Mouse (Mus musculus): ENCODE measurements around the gene Rps6ka5. TPM values are rescaled to one million over a fixed set of nuclear protein-coding genes. Genes with fewer than 3 reads are reported as not detected.

Gene Rps6ka5
- polyA plus RNA-seq, 1 experiment, result 2.1 TPM

- no peak overlapping the region for H3K4me3 ChIP-seq (ENCODE audit: extremely low read depth, insufficient read depth, insufficient read length)
- no peaks in the 10 kb centered on the region for H3K4me1 ChIP-seq (ENCODE audit: control insufficient read depth, insufficient read depth, insufficient read length)
- no peak overlapping the region for H3K27ac ChIP-seq (ENCODE audit: insufficient read depth, low read length)
- H3K27me3 ChIP-seq (ENCODE audit: control insufficient read depth, insufficient read depth, low read length), result no peaks in the 10 kb centered on the region
- no peak for TF ChIP-seq POLR2A (IDR thresholded peaks at IDR 0.05; ENCODE audit: low read depth, low read length)
- no peak for TF ChIP-seq CTCF (IDR thresholded peaks at IDR 0.05; ENCODE audit: extremely low read depth, insufficient read depth, insufficient read length, insufficient replicate concordance)
- WGBS, result 85% methylated on average over 3 of the region's 3 CpGs
- H3K36me3 ChIP-seq (ENCODE audit: control insufficient read depth, insufficient read depth, low read length), result 0 out of 2 replicates have a peak, but pooled peaks cover 1% of the 10 kb centered on the region
- no peak for DNase-seq (ENCODE audit: low read depth in 1 of 2, low spot score in 2 of 2)
Measured at GRCm38 (mm10) chr12:100695252-100695651, 31.5 kb downstream of the Rps6ka5 start.

GRCm38 (mm10) chr12:100692208-100692607 is 34.6 kb downstream of the Rps6ka5 start:
- H3K27ac ChIP-seq (ENCODE audit: insufficient read depth, low read length), result no peak overlapping the region
- 0 out of 2 replicates have a peak, but pooled peaks cover 1% of the 10 kb centered on the region for H3K36me3 ChIP-seq (ENCODE audit: control insufficient read depth, insufficient read depth, low read length)
- no peaks in the 10 kb centered on the region for H3K27me3 ChIP-seq (ENCODE audit: control insufficient read depth, insufficient read depth, low read length)
- 68% methylated on average over 3 of the region's 3 CpGs for WGBS
- TF ChIP-seq CTCF (IDR thresholded peaks at IDR 0.05; ENCODE audit: extremely low read depth, insufficient read depth, insufficient read length, insufficient replicate concordance), result no peak
- no peak for TF ChIP-seq POLR2A (IDR thresholded peaks at IDR 0.05; ENCODE audit: low read depth, low read length)
- H3K4me3 ChIP-seq (ENCODE audit: extremely low read depth, insufficient read depth, insufficient read length), result no peak overlapping the region
- no peak for DNase-seq (ENCODE audit: low read depth in 1 of 2, low spot score in 2 of 2)
- H3K4me1 ChIP-seq (ENCODE audit: control insufficient read depth, insufficient read depth, insufficient read length), result no peaks in the 10 kb centered on the region

GRCm38 (mm10) chr12:100690444-100690843 is 36.3 kb downstream of the Rps6ka5 start:
- TF ChIP-seq POLR2A (IDR thresholded peaks at IDR 0.05; ENCODE audit: low read depth, low read length) (no peak), CTCF (IDR thresholded peaks at IDR 0.05; ENCODE audit: extremely low read depth, insufficient read depth, insufficient read length, insufficient replicate concordance) (no peak)
- DNase-seq (ENCODE audit: low read depth in 1 of 2, low spot score in 2 of 2), result no peak
- H3K4me1 ChIP-seq (ENCODE audit: control insufficient read depth, insufficient read depth, insufficient read length), result no peaks in the 10 kb centered on the region
- whole genome bisulfite sequencing, result 93% methylated on average over 5 of the region's 5 CpGs
- H3K27me3 ChIP-seq (ENCODE audit: control insufficient read depth, insufficient read depth, low read length), result no peaks in the 10 kb centered on the region
- no peak overlapping the region for H3K4me3 ChIP-seq (ENCODE audit: extremely low read depth, insufficient read depth, insufficient read length)
- H3K36me3 ChIP-seq (ENCODE audit: control insufficient read depth, insufficient read depth, low read length), result 0 out of 2 replicates have a peak, but pooled peaks cover 1% of the 10 kb centered on the region
- no peak overlapping the region for H3K27ac ChIP-seq (ENCODE audit: insufficient read depth, low read length)

- Histone ChIP-seq H3K27me3 (ENCODE audit: control insufficient read depth, insufficient read depth, low read length) (no peaks in the 10 kb centered on the region), H3K36me3 (ENCODE audit: control insufficient read depth, insufficient read depth, low read length) (peaks cover 1% of the 10 kb centered on the region; the same call in 1 of the 2 replicates), H3K4me1 (ENCODE audit: control insufficient read depth, insufficient read depth, insufficient read length) (no peaks in the 10 kb centered on the region), H3K4me3 (ENCODE audit: extremely low read depth, insufficient read depth, insufficient read length) (no peak overlapping the region), H3K27ac (ENCODE audit: insufficient read depth, low read length) (no peak overlapping the region)
- TF ChIP-seq POLR2A (IDR thresholded peaks at IDR 0.05; ENCODE audit: low read depth, low read length) (no peak), CTCF (IDR thresholded peaks at IDR 0.05; ENCODE audit: extremely low read depth, insufficient read depth, insufficient read length, insufficient replicate concordance) (no peak)
- no peak for DNase-seq (ENCODE audit: low read depth in 1 of 2, low spot score in 2 of 2)
Measured at GRCm38 (mm10) chr12:100688177-100688576, 38.6 kb downstream of the Rps6ka5 start.

GRCm38 (mm10) chr12:100687001-100687400 is 39.8 kb downstream of the Rps6ka5 start:
- no peak for DNase-seq (ENCODE audit: low read depth in 1 of 2, low spot score in 2 of 2)
- Histone ChIP-seq H3K27ac (ENCODE audit: insufficient read depth, low read length) (no peak overlapping the region), H3K36me3 (ENCODE audit: control insufficient read depth, insufficient read depth, low read length) (peaks cover 1% of the 10 kb centered on the region; the same call in 1 of the 2 replicates), H3K27me3 (ENCODE audit: control insufficient read depth, insufficient read depth, low read length) (no peaks in the 10 kb centered on the region), H3K4me3 (ENCODE audit: extremely low read depth, insufficient read depth, insufficient read length) (no peak overlapping the region), H3K4me1 (ENCODE audit: control insufficient read depth, insufficient read depth, insufficient read length) (no peaks in the 10 kb centered on the region)
- no peak for TF ChIP-seq CTCF (IDR thresholded peaks at IDR 0.05; ENCODE audit: extremely low read depth, insufficient read depth, insufficient read length, insufficient replicate concordance)
- TF ChIP-seq POLR2A (IDR thresholded peaks at IDR 0.05; ENCODE audit: low read depth, low read length), result no peak
- WGBS, result 82% methylated on average over 2 of the region's 2 CpGs

GRCm38 (mm10) chr12:100681752-100682151 is 45.0 kb downstream of the Rps6ka5 start:
- WGBS, result 34% methylated on average over 7 of the region's 7 CpGs
- Histone ChIP-seq H3K36me3 (ENCODE audit: control insufficient read depth, insufficient read depth, low read length) (peaks cover 7% of the 10 kb centered on the region; the same call in 1 of the 2 replicates), H3K4me3 (ENCODE audit: extremely low read depth, insufficient read depth, insufficient read length) (no peak overlapping the region), H3K4me1 (ENCODE audit: control insufficient read depth, insufficient read depth, insufficient read length) (peaks cover 7% of the 10 kb centered on the region), H3K27ac (ENCODE audit: insufficient read depth, low read length) (no peak overlapping the region), H3K27me3 (ENCODE audit: control insufficient read depth, insufficient read depth, low read length) (no peaks in the 10 kb centered on the region)
- DNase-seq (ENCODE audit: low read depth in 1 of 2, low spot score in 2 of 2), result peak in 1 of 2 experiments; percentile 9
- TF ChIP-seq POLR2A (IDR thresholded peaks at IDR 0.05; ENCODE audit: low read depth, low read length), result no peak
- no peak for TF ChIP-seq CTCF (IDR thresholded peaks at IDR 0.05; ENCODE audit: extremely low read depth, insufficient read depth, insufficient read length, insufficient replicate concordance)

GRCm38 (mm10) chr12:100681241-100681640 is 45.5 kb downstream of the Rps6ka5 start:
- no peaks in the 10 kb centered on the region for H3K27me3 ChIP-seq (ENCODE audit: control insufficient read depth, insufficient read depth, low read length)
- TF ChIP-seq POLR2A (IDR thresholded peaks at IDR 0.05; ENCODE audit: low read depth, low read length), result no peak
- TF ChIP-seq CTCF (IDR thresholded peaks at IDR 0.05; ENCODE audit: extremely low read depth, insufficient read depth, insufficient read length, insufficient replicate concordance), result no peak
- H3K27ac ChIP-seq (ENCODE audit: insufficient read depth, low read length), result no peak overlapping the region
- no peak overlapping the region for H3K4me3 ChIP-seq (ENCODE audit: extremely low read depth, insufficient read depth, insufficient read length)
- 21% methylated on average over 1 of the region's 1 CpGs for WGBS
- peaks cover 7% of the 10 kb centered on the region; the same call in 1 of the 2 replicates for H3K36me3 ChIP-seq (ENCODE audit: control insufficient read depth, insufficient read depth, low read length)
- no peak for DNase-seq (ENCODE audit: low read depth in 1 of 2, low spot score in 2 of 2)
- peaks cover 7% of the 10 kb centered on the region for H3K4me1 ChIP-seq (ENCODE audit: control insufficient read depth, insufficient read depth, insufficient read length)
